Mouse (Mus musculus) liver, postnatal 0 days (tissue): ENCODE results near the gene Smyd5.
A peak's percentile ranks its signal among the peaks of the same experiment; 100 is the strongest.

Experiments
- CTCF ChIP-seq: sonication (generic); IDR thresholded peaks from 2 replicates; pipeline ENCODE4 v1.5.1; 2016; ENCODE audit warnings: antibody characterized with exemption, low read depth
- EP300 ChIP-seq: IDR thresholded peaks from 2 replicates; pipeline ENCODE4 v1.6.1; 2016; ENCODE audit warnings: antibody characterized with exemption, low read depth, mild to moderate bottlenecking

DNA sequence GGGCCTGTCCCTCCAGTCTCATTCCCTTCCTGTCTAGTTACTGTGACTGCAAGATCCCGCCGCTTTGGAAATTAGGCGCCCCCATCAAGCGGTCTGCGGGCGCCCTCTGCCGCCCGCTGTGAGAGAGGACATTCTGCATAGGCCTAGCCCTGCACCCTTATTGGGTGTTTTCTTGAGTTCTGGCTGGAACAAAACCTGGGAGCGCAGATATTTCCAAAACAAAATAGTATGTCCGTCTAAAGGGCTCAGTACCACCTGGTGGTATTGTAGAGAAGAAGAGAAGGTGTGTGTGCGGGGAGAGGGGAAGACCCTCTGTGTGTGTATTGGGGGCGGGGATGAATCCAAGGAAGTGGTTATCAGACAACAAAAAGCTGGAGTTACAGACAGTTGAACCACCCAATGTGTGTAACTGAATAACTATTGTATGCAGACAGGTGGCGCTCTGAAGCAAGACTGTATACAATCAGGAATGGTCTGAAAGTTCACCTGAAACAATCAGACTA, 21.0 kb upstream of the Smyd5 start:
- TF ChIP-seq EP300 (no peak), CTCF (peak; percentile 71)
